ENCODE assay signal across 20 mouse cellular contexts in the genomic region with DNA sequence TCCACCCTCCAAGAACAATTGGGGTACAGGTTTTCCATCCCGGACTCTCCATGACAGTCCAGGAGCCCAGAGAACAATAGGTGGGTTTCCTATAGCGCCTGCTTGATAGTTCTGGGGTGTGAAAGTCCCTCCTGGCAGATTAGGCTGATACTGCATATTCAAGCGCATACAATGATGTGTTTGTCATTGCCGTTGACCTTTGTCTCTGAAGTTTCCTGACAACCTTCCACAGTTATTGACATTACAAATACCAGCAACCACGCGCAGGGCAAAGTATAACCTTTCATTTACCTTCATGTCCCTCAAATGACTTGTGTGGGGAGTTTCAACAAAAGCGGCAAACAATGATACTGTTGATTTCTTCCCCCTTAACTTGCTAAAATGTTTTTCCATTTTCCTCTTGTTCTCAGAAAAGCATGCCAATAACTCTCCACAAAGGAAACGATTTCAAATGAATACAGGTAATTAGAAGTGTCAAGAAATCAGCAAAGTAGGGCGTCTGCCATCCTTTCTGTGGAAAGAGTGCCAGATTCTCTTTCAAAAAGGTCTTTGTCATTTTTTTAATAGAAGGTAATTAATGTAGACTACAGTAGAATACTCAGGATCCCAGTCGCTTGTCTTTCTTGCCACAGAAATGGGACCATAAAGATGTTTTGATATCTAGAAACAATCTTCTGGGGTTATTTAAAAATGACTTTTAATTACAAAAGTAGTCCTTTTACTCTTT.
A peak's percentile ranks its signal among the peaks of the same experiment; 100 is the strongest.
DNase-seq lines count a peak whose midpoint lies in the region; ATAC-seq lines count a peak whose summit lies in the region.
"Had no signal": no experiment of that assay in that cellular context is flagged by ENCODE, and none has a peak within 500 bp of the region (broad histone marks: within the 10 kb centered on the region; RNA-seq: fewer than 3 reads in every experiment).

No protein-coding gene starts in this region.

- no peaks in the 10 kb centered on the region for H3K27me3 ChIP-seq in forebrain, embryonic 13.5 days
- H3K27me3 ChIP-seq in forebrain, embryonic 10.5 days (ENCODE audit: poor library complexity, severe bottlenecking), result peaks cover 42% of the 10 kb centered on the region
- no peaks in the 10 kb centered on the region for H3K27me3 ChIP-seq in liver, embryonic 11.5 days (replicated peaks; ENCODE audit: control insufficient read depth, insufficient read depth, low read length)
- H3K27me3 ChIP-seq in stomach, embryonic 15.5 days (replicated peaks), result no peaks in the 10 kb centered on the region
- H3K27me3 ChIP-seq in midbrain, embryonic 10.5 days (ENCODE audit: low read depth, poor library complexity, severe bottlenecking), result peaks cover 9% of the 10 kb centered on the region; the same call in 1 of the 2 replicates
- no peaks in the 10 kb centered on the region for H3K27me3 ChIP-seq in heart, embryonic 12.5 days (replicated peaks)
- H3K27me3 ChIP-seq: CH12.LX had no signal

- 41% methylated on average over 10 of the region's 10 CpGs for WGBS in forebrain, embryonic 13.5 days
- 54% methylated on average over 10 of the region's 10 CpGs for WGBS in forebrain, embryonic 10.5 days
- 59% methylated on average over 10 of the region's 10 CpGs for WGBS in liver, embryonic 11.5 days
- WGBS in stomach, embryonic 15.5 days, result 53% methylated on average over 10 of the region's 10 CpGs
- 64% methylated on average over 10 of the region's 10 CpGs for WGBS in midbrain, embryonic 10.5 days
- 64% methylated on average over 10 of the region's 10 CpGs for WGBS in heart, embryonic 12.5 days

- no peaks in the 10 kb centered on the region for H3K9me3 ChIP-seq in forebrain, embryonic 13.5 days (replicated peaks)
- H3K9me3 ChIP-seq in forebrain, embryonic 10.5 days, result no peaks in the 10 kb centered on the region
- no peaks in the 10 kb centered on the region for H3K9me3 ChIP-seq in liver, embryonic 11.5 days (ENCODE audit: control insufficient read depth, low read length)
- H3K9me3 ChIP-seq in stomach, embryonic 15.5 days, result no peaks in the 10 kb centered on the region
- H3K9me3 ChIP-seq in midbrain, embryonic 10.5 days (replicated peaks), result no peaks in the 10 kb centered on the region
- no peaks in the 10 kb centered on the region for H3K9me3 ChIP-seq in heart, embryonic 12.5 days (replicated peaks)

- peaks cover 19% of the 10 kb centered on the region for H3K4me1 ChIP-seq in forebrain, embryonic 13.5 days
- peaks cover 7% of the 10 kb centered on the region; the same call in 1 of the 2 replicates for H3K4me1 ChIP-seq in forebrain, embryonic 10.5 days
- no peaks in the 10 kb centered on the region for H3K4me1 ChIP-seq in liver, embryonic 11.5 days (replicated peaks; ENCODE audit: control insufficient read depth, insufficient read depth, low read length)
- peaks cover 5% of the 10 kb centered on the region; the same call in 1 of the 2 replicates for H3K4me1 ChIP-seq in stomach, embryonic 15.5 days
- H3K4me1 ChIP-seq in midbrain, embryonic 10.5 days, result peaks cover 4% of the 10 kb centered on the region
- H3K4me1 ChIP-seq in heart, embryonic 12.5 days (replicated peaks), result peaks cover 11% of the 10 kb centered on the region

- H3K27ac ChIP-seq in forebrain, embryonic 13.5 days, result no peak overlapping the region
- no peak overlapping the region for H3K27ac ChIP-seq in forebrain, embryonic 10.5 days
- H3K27ac ChIP-seq in liver, embryonic 11.5 days (ENCODE audit: low read depth, low read length), result no peak overlapping the region
- H3K27ac ChIP-seq in stomach, embryonic 15.5 days, result peak overlapping the region; percentile 51; the same call in 1 of the 2 replicates
- no peak overlapping the region for H3K27ac ChIP-seq in midbrain, embryonic 10.5 days (replicated peaks)
- H3K27ac ChIP-seq in heart, embryonic 12.5 days (ENCODE audit: poor library complexity, severe bottlenecking), result no peak overlapping the region
- H3K27ac ChIP-seq: hindbrain, postnatal 0 days; kidney, postnatal 0 days had no signal

- ATAC-seq in forebrain, embryonic 13.5 days, result peak; percentile 21; the same call in 1 of the 2 replicates
- ATAC-seq in liver, embryonic 11.5 days (replicated peaks; ENCODE audit: low FRiP score), result peak; percentile 58
- ATAC-seq in stomach, embryonic 15.5 days (ENCODE audit: insufficient read depth, low FRiP score, low read depth), result peak; percentile 76
- ATAC-seq in heart, embryonic 12.5 days (ENCODE audit: insufficient number of reproducible peaks, low FRiP score), result no peak
- ATAC-seq: activated CD4-positive, CD25-positive, alpha-beta regulatory T cell, adult 4 months; hindbrain, postnatal 0 days; midbrain, embryonic 16.5 days had no signal

- H3K4me2 ChIP-seq in forebrain, embryonic 13.5 days, result no peak overlapping the region
- no peak overlapping the region; the same call in 1 of the 2 replicates for H3K4me2 ChIP-seq in liver, embryonic 11.5 days
- peak overlapping the region; percentile 30; the same call in 1 of the 2 replicates for H3K4me2 ChIP-seq in stomach, embryonic 15.5 days
- no peak overlapping the region for H3K4me2 ChIP-seq in heart, embryonic 12.5 days
- H3K4me2 ChIP-seq: heart, embryonic 11.5 days had no signal

- H3K36me3 ChIP-seq in forebrain, embryonic 13.5 days (ENCODE audit: poor library complexity, severe bottlenecking), result no peaks in the 10 kb centered on the region
- H3K36me3 ChIP-seq in forebrain, embryonic 10.5 days (replicated peaks), result no peaks in the 10 kb centered on the region
- H3K36me3 ChIP-seq in liver, embryonic 11.5 days (ENCODE audit: control insufficient read depth, insufficient read depth, low read length), result no peaks in the 10 kb centered on the region
- H3K36me3 ChIP-seq in stomach, embryonic 15.5 days, result no peaks in the 10 kb centered on the region
- no peaks in the 10 kb centered on the region for H3K36me3 ChIP-seq in midbrain, embryonic 10.5 days
- no peaks in the 10 kb centered on the region for H3K36me3 ChIP-seq in heart, embryonic 12.5 days

- no peak overlapping the region for H3K4me3 ChIP-seq in forebrain, embryonic 13.5 days
- no peak overlapping the region for H3K4me3 ChIP-seq in forebrain, embryonic 10.5 days
- no peak overlapping the region for H3K4me3 ChIP-seq in liver, embryonic 11.5 days (ENCODE audit: low read depth, low read length)
- H3K4me3 ChIP-seq in stomach, embryonic 15.5 days (replicated peaks), result no peak overlapping the region
- H3K4me3 ChIP-seq in midbrain, embryonic 10.5 days, result no peak overlapping the region
- no peak overlapping the region for H3K4me3 ChIP-seq in heart, embryonic 12.5 days

- DNase-seq in forebrain, embryonic 10.5 days (ENCODE audit: extremely low spot score, low spot score), result no peak
- peak; percentile 27 for DNase-seq in embryo, embryonic 10.5 days (ENCODE audit: low spot score)
- DNase-seq in liver, embryonic 11.5 days (ENCODE audit: low spot score), result peak; percentile 32
- no peak for DNase-seq in midbrain, embryonic 10.5 days (ENCODE audit: low spot score)
- DNase-seq in adrenal gland, postnatal 4 days (ENCODE audit: low spot score in 2 of 2), result no peak
- DNase-seq: cerebellum, adult 11 months; gastrocnemius, postnatal 36 days; heart, postnatal 36 days; layer of hippocampus, adult 9-11 months; lung, adult 2 months; right cerebral cortex, postnatal 25 days had no signal

- H3K9ac ChIP-seq in forebrain, embryonic 13.5 days, result no peak overlapping the region
- no peak overlapping the region for H3K9ac ChIP-seq in liver, embryonic 11.5 days (ENCODE audit: low read depth, low read length)
- no peak overlapping the region for H3K9ac ChIP-seq in stomach, embryonic 15.5 days
- H3K9ac ChIP-seq in heart, embryonic 12.5 days, result no peak overlapping the region

Comparison
In these comparisons a context has a peak if more than half of its experiments do, and no peak if none do; other contexts are left out.
1. DNase-seq: peak in embryo, embryonic 10.5 days (single experiment) and liver, embryonic 11.5 days (single experiment); none in forebrain, embryonic 10.5 days (single experiment), midbrain, embryonic 10.5 days (single experiment) and adrenal gland, postnatal 4 days (0 of 2).